Mouse (Mus musculus) lung, postnatal 0 days (tissue): ENCODE measurements around the gene 2010111I01Rik. TPM values are rescaled to one million over a fixed set of nuclear protein-coding genes. Genes with fewer than 3 reads are reported as not detected.

ENCODE experiments used
- ATAC-seq: fragments of 200-750 bp; cut with Nextera tagmentation; 2 replicates; pipeline ENCODE4 v1.8.0; 2017; ENCODE audit warnings: moderate library complexity
- DNase-seq: peaks from one replicate; pipeline ENCODE4 v3.0.0-alpha.2; 2016; ENCODE audit warnings: low spot score
- H3K27ac ChIP-seq: fragments of 300-500 bp; sonication (generic); 2 replicates; pipeline ENCODE4 v1.5.1; 2014; ENCODE audit warnings: antibody characterized with exemption, mild to moderate bottlenecking, low read length, mixed read lengths
- H3K27me3 ChIP-seq: fragments of 300-500 bp; sonication (generic); replicated peaks from 2 replicates; pipeline ENCODE4 v1.6.1; 2014; ENCODE audit warnings: low read length, mixed read lengths; ENCODE audit not compliant: insufficient read depth
- H3K36me3 ChIP-seq: fragments of 300-500 bp; sonication (generic); 2 replicates; pipeline ENCODE4 v1.6.1; 2014; ENCODE audit warnings: low read length, mixed read lengths; ENCODE audit not compliant: insufficient read depth
- H3K4me1 ChIP-seq: fragments of 300-500 bp; sonication (generic); 2 replicates; pipeline ENCODE4 v1.6.1; 2014; ENCODE audit warnings: antibody characterized with exemption, low read depth, low read length, mixed read lengths; ENCODE audit not compliant: insufficient read depth
- H3K4me2 ChIP-seq: fragments of 300-500 bp; sonication (generic); replicated peaks from 2 replicates; pipeline ENCODE4 v1.6.1; 2014; ENCODE audit warnings: low read depth, mild to moderate bottlenecking, low read length, moderate library complexity, mixed read lengths
- H3K4me3 ChIP-seq: fragments of 300-500 bp; sonication (generic); 2 replicates; pipeline ENCODE4 v1.5.1; 2014; ENCODE audit warnings: low read depth, low read length
- H3K9ac ChIP-seq: fragments of 300-500 bp; sonication (generic); replicated peaks from 2 replicates; pipeline ENCODE4 v1.6.1; 2014; ENCODE audit warnings: low read depth, mild to moderate bottlenecking
- H3K9me3 ChIP-seq: fragments of 300-500 bp; sonication (generic); 2 replicates; pipeline ENCODE4 v1.6.1; 2016; ENCODE audit warnings: low read length, mixed read lengths
- CTCF ChIP-seq: IDR thresholded peaks from 2 replicates; pipeline ENCODE4 v1.5.1; 2016; ENCODE audit warnings: antibody characterized with exemption, mild to moderate bottlenecking
- EP300 ChIP-seq: IDR thresholded peaks from 2 replicates; pipeline ENCODE4 v1.6.1; 2016; ENCODE audit warnings: antibody characterized with exemption, mild to moderate bottlenecking, control low read depth
- WGBS: fragments of 180-500 bp; shearing (Covaris S2); extraction: QIAGEN DNeasy Blood & Tissue Kit; methylation state at CpG from one replicate; pipeline ENCODE4 v1.1.7; 2014; 5-methylcytosine and 5-hydroxymethylcytosine counted together
- polyA plus RNA-seq: library from polyadenylated mRNA; unstranded; fragments of >200 nt; fragmentation: Nextera tagmentation; extraction: Ambion mirVana; gene quantifications from 2 replicates; pipeline ENCODE4 v1.2.1, GENCODE M21; 2015

2010111I01Rik gene
- polyA plus RNA-seq, 1 experiment from 2014 or later: 130 TPM

DNA sequence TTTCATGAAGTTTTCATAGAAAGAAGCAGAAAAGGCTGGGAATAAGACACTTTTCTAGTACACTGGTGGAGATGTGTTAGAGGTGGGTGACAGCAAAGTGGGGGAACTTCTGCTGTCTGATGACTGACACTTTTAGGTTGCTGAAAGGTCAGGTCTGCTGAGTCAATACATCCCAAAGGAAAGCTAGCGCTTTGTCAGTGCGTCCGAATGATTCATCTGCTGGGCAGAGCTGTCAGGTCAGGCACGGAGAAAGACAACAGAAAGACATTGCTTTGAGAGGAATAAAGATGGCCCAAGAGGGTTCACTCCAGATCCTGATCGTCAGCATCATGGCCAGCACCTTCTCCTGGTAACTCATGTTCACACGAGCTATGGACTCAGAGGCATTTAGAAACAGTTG is 128.9 kb downstream of the 2010111I01Rik start:
- ATAC-seq: no peak
- H3K9ac ChIP-seq: no peak overlapping the region
- 0 out of 2 replicates have a peak overlapping the region, but pooled peaks have one; percentile 20 for H3K27ac ChIP-seq
- H3K4me3 ChIP-seq: no peak overlapping the region
- TF ChIP-seq EP300: no peak
- TF ChIP-seq CTCF: no peak
- H3K4me2 ChIP-seq: no peak overlapping the region
- H3K4me1 ChIP-seq: peaks cover 20% of the 10 kb centered on the region; the same call in 1 of the 2 replicates
- H3K27me3 ChIP-seq: no peaks in the 10 kb centered on the region
- DNase-seq: no peak
- no peaks in the 10 kb centered on the region for H3K9me3 ChIP-seq
- H3K36me3 ChIP-seq: no peaks in the 10 kb centered on the region
- 83% methylated on average over 6 of the region's 6 CpGs for WGBS

DNA sequence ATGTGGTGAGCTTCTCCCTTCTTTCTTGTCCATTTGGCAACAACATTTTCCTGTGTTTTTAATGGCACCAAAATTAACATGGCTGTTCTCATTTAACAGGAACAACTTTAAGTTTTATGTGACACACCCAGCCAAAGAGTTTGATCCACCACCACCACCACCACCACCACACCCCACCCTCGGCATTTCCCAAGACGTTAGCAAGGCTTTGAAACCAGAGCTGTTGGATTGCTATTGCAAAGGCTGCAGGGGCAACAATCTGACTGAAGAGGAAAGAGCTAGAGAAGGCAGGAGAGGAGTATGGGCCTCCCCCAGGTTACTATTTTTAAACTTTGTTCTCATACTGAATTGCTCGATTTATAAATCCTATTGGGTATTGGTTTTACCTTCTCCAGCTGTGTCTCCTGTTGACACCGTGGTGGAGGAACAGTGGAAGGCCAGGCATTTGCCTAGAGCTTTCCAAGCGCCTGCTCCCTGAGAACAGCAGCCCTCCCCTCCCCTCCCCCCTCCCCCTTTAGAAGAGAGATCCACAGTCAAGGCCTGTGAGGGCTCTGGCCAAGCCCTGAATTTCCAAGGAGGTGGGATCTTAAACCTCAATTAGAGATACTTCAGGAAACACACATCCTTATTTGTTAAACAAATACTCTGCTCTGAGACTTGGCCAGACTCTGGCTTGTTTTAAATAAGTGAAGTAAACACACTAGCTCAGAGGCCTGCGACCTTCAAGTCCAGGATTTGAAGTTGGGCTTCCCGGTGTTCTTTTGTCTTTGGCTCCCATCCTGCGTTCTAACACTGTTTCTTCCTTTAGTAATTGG is 129.8 kb downstream of the 2010111I01Rik start:
- H3K4me1 ChIP-seq: peaks cover 20% of the 10 kb centered on the region; the same call in 1 of the 2 replicates
- TF ChIP-seq EP300 (no peak), CTCF (no peak)
- ATAC-seq (peak; percentile 56), DNase-seq (peak; percentile 78)
- no peak overlapping the region for H3K4me2 ChIP-seq
- H3K27me3 ChIP-seq: no peaks in the 10 kb centered on the region
- no peak overlapping the region for H3K9ac ChIP-seq
- 11% methylated on average over 8 of the region's 8 CpGs for WGBS
- no peaks in the 10 kb centered on the region for H3K9me3 ChIP-seq
- H3K4me3 ChIP-seq: no peak overlapping the region
- peak overlapping the region; percentile 74 for H3K27ac ChIP-seq
- H3K36me3 ChIP-seq: no peaks in the 10 kb centered on the region

GRCm38 (mm10) chr13:63096764-63097163 is 132.1 kb downstream of the 2010111I01Rik start:
- Histone ChIP-seq H3K4me1 (peaks cover 15% of the 10 kb centered on the region; the same call in 1 of the 2 replicates), H3K4me2 (no peak overlapping the region), H3K27ac (peak overlapping the region; percentile 73), H3K9ac (no peak overlapping the region), H3K4me3 (no peak overlapping the region), H3K9me3 (no peaks in the 10 kb centered on the region), H3K36me3 (no peaks in the 10 kb centered on the region), H3K27me3 (no peaks in the 10 kb centered on the region)
- DNase-seq: peak; percentile 89
- TF ChIP-seq CTCF (0 out of 2 replicates have a peak, but pooled peaks have one; percentile 2), EP300 (peak; percentile 87)
- 26% methylated on average over 3 of the region's 3 CpGs for WGBS
- peak; percentile 90 for ATAC-seq

DNA sequence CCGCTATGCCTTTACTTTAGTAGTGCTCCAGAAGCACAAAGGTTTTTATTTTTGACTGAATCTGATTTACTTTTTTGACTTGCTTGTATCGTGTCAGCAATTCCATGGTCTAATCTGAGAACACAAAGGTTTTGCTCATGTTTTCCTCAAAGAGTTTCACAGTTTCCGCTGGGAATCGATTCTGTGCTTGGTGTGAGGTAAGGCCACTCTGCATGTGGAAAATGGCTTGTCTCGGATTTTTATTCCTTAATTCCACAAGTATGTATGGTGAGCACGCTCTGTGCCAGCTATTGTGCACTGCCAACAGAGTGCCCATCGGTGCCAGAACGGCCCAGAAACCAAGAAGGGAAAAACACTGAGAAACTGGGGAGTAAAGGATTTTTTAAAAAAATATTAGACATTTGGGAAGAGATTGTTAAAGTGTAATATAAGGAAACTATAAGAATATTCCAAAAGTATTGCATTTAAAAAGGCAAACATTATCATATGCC is 132.8 kb downstream of the 2010111I01Rik start:
- peaks cover 15% of the 10 kb centered on the region; the same call in 1 of the 2 replicates for H3K4me1 ChIP-seq
- ATAC-seq: no peak
- no peaks in the 10 kb centered on the region for H3K9me3 ChIP-seq
- WGBS: 72% methylated on average over 8 of the region's 8 CpGs
- no peaks in the 10 kb centered on the region for H3K36me3 ChIP-seq
- no peak for DNase-seq
- no peak overlapping the region for H3K4me3 ChIP-seq
- no peaks in the 10 kb centered on the region for H3K27me3 ChIP-seq
- peak overlapping the region; percentile 73 for H3K27ac ChIP-seq
- no peak overlapping the region for H3K9ac ChIP-seq
- TF ChIP-seq CTCF: no peak
- no peak for TF ChIP-seq EP300
- no peak overlapping the region for H3K4me2 ChIP-seq

GRCm38 (mm10) chr13:63101761-63102160 is 137.1 kb downstream of the 2010111I01Rik start:
- H3K9ac ChIP-seq: no peak overlapping the region
- DNase-seq (no peak), ATAC-seq (no peak)
- no peak overlapping the region for H3K27ac ChIP-seq
- WGBS: 63% methylated on average over 12 of the region's 12 CpGs
- TF ChIP-seq CTCF: no peak
- no peak for TF ChIP-seq EP300
- H3K4me1 ChIP-seq: no peaks in the 10 kb centered on the region
- no peaks in the 10 kb centered on the region for H3K27me3 ChIP-seq
- H3K4me3 ChIP-seq: no peak overlapping the region
- no peak overlapping the region for H3K4me2 ChIP-seq
- no peaks in the 10 kb centered on the region for H3K36me3 ChIP-seq
- no peaks in the 10 kb centered on the region for H3K9me3 ChIP-seq

GRCm38 (mm10) chr13:63102848-63103585 is 138.3 kb downstream of the 2010111I01Rik start:
- Histone ChIP-seq H3K4me1 (no peaks in the 10 kb centered on the region), H3K9ac (no peak overlapping the region), H3K9me3 (no peaks in the 10 kb centered on the region), H3K36me3 (no peaks in the 10 kb centered on the region), H3K4me2 (no peak overlapping the region), H3K27me3 (no peaks in the 10 kb centered on the region), H3K4me3 (no peak overlapping the region), H3K27ac (no peak overlapping the region)
- ATAC-seq (peak; percentile 56), DNase-seq (peak; percentile 40)
- no peak for TF ChIP-seq CTCF
- 37% methylated on average over 8 of the region's 8 CpGs for WGBS
